Mouse (Mus musculus) brain, embryonic 14.5 days (tissue): ENCODE results near the gene Lhx1.

Experiments used
- CTCF ChIP-seq: fragments of 200-500 bp; IDR thresholded peaks from 2 replicates; pipeline ENCODE4 v1.5.1; 2012; ENCODE audit warnings: inconsistent platforms, mild to moderate bottlenecking, moderate library complexity, borderline replicate concordance; ENCODE audit not compliant: insufficient read depth, insufficient read length; ENCODE audit errors: extremely low read depth
- POLR2A ChIP-seq: fragments of 200-500 bp; IDR thresholded peaks from 2 replicates; pipeline ENCODE4 v1.6.1; 2012; ENCODE audit warnings: mild to moderate bottlenecking, inconsistent platforms, borderline replicate concordance; ENCODE audit not compliant: poor library complexity, insufficient read depth, insufficient read length, severe bottlenecking; ENCODE audit errors: extremely low read depth

GRCm38 (mm10) chr11:84569052-84569751 lies 43.9 kb upstream of the Lhx1 start:
- TF ChIP-seq POLR2A (no peak), CTCF (no peak)
